In the genomic region with DNA sequence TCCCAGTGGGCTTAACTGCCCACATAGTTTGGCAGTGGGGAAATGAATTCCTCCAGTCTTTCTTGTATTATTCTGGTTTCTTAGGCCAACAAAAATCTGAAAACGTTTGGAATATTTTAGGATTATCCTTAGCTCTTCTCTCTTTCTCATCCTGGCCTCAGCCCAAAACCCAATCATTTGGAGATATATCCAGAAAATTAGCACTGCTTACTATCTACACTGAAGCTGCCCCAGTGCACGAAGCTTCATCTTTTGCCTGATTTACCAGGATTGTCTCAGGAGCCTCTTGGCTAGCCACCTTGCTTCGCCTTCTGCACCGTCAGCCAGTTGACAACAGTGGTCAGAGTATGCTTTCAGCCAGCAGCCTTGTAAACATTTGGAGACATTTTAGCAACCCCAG, we compare ENCODE assay signal across 24 mouse cellular contexts.
"Had no signal": no experiment of that assay in that cellular context is flagged by ENCODE, and none has a peak within 500 bp of the region (broad histone marks: within the 10 kb centered on the region; RNA-seq: fewer than 3 reads in every experiment).

No protein-coding gene starts in this region.

- H3K4me1 ChIP-seq: heart, embryonic 15.5 days; kidney, embryonic 15.5 days; limb, embryonic 13.5 days; limb, embryonic 15.5 days had no signal

- H3K27me3 ChIP-seq: heart, embryonic 13.5 days; heart, embryonic 15.5 days; hindbrain, embryonic 13.5 days; hindbrain, embryonic 15.5 days; kidney, embryonic 15.5 days; limb, embryonic 13.5 days; limb, embryonic 15.5 days; liver, embryonic 12.5 days had no signal

- DNase-seq: gastrocnemius, postnatal 14 days; gastrocnemius, postnatal 36 days; heart, adult 11 months; heart, adult 2 months; heart, postnatal 14 days; heart, postnatal 36 days; kidney, adult 11 months; kidney, adult 9 months; kidney, postnatal 14 days; kidney, postnatal 36 days; layer of hippocampus, adult 9-11 months; layer of hippocampus, postnatal 36 days; left cerebral cortex, postnatal 4 days had no signal

- H3K4me3 ChIP-seq: heart, adult 2 months; heart, embryonic 13.5 days; heart, embryonic 15.5 days; hindbrain, embryonic 13.5 days; hindbrain, embryonic 15.5 days; kidney, embryonic 15.5 days; limb, embryonic 13.5 days; limb, embryonic 15.5 days; liver, embryonic 12.5 days had no signal

- H3K27ac ChIP-seq: heart, adult 2 months; heart, embryonic 13.5 days; heart, embryonic 15.5 days; hindbrain, embryonic 13.5 days; hindbrain, embryonic 15.5 days; hindbrain, postnatal 0 days; kidney, embryonic 15.5 days; kidney, postnatal 0 days; limb, embryonic 13.5 days; limb, embryonic 15.5 days; liver, embryonic 12.5 days; liver, embryonic 14.5 days had no signal
